Mouse (Mus musculus) mesoderm, embryonic 11.5 days (tissue): ENCODE measurements at regions not wholly inside any gene's neighbourhood (a gene's known extent, or its start where the extent isn't known, plus 50 kb on each side); places are given as distances from the start of the nearest gene placed in this dataset.

Experiments
- DNase-seq: peaks from one replicate; pipeline ENCODE4 v3.0.0-alpha.2; 2012; ENCODE audit warnings: low read depth, low spot score

GRCm38 (mm10) chr7:53750985-53751605 lies 1084.2 kb upstream of the Luzp2 start:
- DNase-seq = peak; percentile 29
